Mouse (Mus musculus) bone marrow macrophage, adult 2 months (primary cell): ENCODE measurements at regions not wholly inside any gene's neighbourhood (a gene's known extent, or its start where the extent isn't known, plus 50 kb on each side); places are given as distances from the start of the nearest gene placed in this dataset.

Experiments used
- H3K27ac ChIP-seq: 2 replicates; pipeline ENCODE4 v1.5.1; 2012; ENCODE audit warnings: low read depth, low read length; ENCODE audit not compliant: insufficient read depth
- H3K4me1 ChIP-seq: 2 replicates; pipeline ENCODE4 v1.6.1; 2012; ENCODE audit warnings: low read length; ENCODE audit not compliant: control insufficient read depth, insufficient read depth
- H3K4me3 ChIP-seq: 2 replicates; pipeline ENCODE4 v1.5.1; 2012; ENCODE audit warnings: mild to moderate bottlenecking, low read length, moderate library complexity; ENCODE audit not compliant: insufficient read depth
- CTCF ChIP-seq: IDR thresholded peaks from 2 replicates; pipeline ENCODE4 v1.5.1; 2012; ENCODE audit warnings: low read depth, mild to moderate bottlenecking, low read length, moderate library complexity
- POLR2A ChIP-seq: IDR thresholded peaks from 2 replicates; pipeline ENCODE4 v1.6.1; 2012; ENCODE audit warnings: mild to moderate bottlenecking, low read depth, low read length, borderline replicate concordance

GRCm38 (mm10) chr4:12501086-12501485, 329.3 kb upstream of the Fam92a start:
- H3K4me3 ChIP-seq: no peak overlapping the region
- peaks cover 33% of the 10 kb centered on the region for H3K4me1 ChIP-seq
- TF ChIP-seq CTCF (no peak), POLR2A (no peak)
- H3K27ac ChIP-seq: peak overlapping the region; percentile 82

GRCm38 (mm10) chr4:12498426-12498825, 326.6 kb upstream of the Fam92a start:
- peaks cover 33% of the 10 kb centered on the region for H3K4me1 ChIP-seq
- H3K4me3 ChIP-seq: no peak overlapping the region
- peak overlapping the region; percentile 17; the same call in 1 of the 2 replicates for H3K27ac ChIP-seq
- TF ChIP-seq POLR2A: no peak
- no peak for TF ChIP-seq CTCF

- H3K4me3 ChIP-seq: no peak overlapping the region
- no peak overlapping the region for H3K27ac ChIP-seq
- H3K4me1 ChIP-seq: peaks cover 3% of the 10 kb centered on the region
- TF ChIP-seq POLR2A: no peak
- no peak for TF ChIP-seq CTCF
These were observed 320.7 kb upstream of the Fam92a start for GRCm38 (mm10) chr4:12492468-12492867.

GRCm38 (mm10) chr4:12491306-12491705, 319.5 kb upstream of the Fam92a start:
- TF ChIP-seq CTCF (no peak), POLR2A (no peak)
- Histone ChIP-seq H3K4me1 (peaks cover 2% of the 10 kb centered on the region; the same call in 1 of the 2 replicates), H3K27ac (no peak overlapping the region), H3K4me3 (no peak overlapping the region)

GRCm38 (mm10) chr4:12490066-12490465, 318.3 kb upstream of the Fam92a start:
- Histone ChIP-seq H3K4me1 (peaks cover 2% of the 10 kb centered on the region; the same call in 1 of the 2 replicates), H3K4me3 (no peak overlapping the region), H3K27ac (peak overlapping the region; percentile 39; the same call in 1 of the 2 replicates)
- no peak for TF ChIP-seq POLR2A
- TF ChIP-seq CTCF: no peak

GRCm38 (mm10) chr4:12489358-12489757, 317.5 kb upstream of the Fam92a start:
- no peak overlapping the region for H3K4me3 ChIP-seq
- no peak overlapping the region for H3K27ac ChIP-seq
- TF ChIP-seq POLR2A (no peak), CTCF (no peak)
- H3K4me1 ChIP-seq: peaks cover 2% of the 10 kb centered on the region; the same call in 1 of the 2 replicates

- TF ChIP-seq POLR2A: no peak
- TF ChIP-seq CTCF: no peak
- Histone ChIP-seq H3K4me1 (peaks cover 8% of the 10 kb centered on the region), H3K4me3 (no peak overlapping the region), H3K27ac (no peak overlapping the region)
These were observed 309.7 kb upstream of the Fam92a start for GRCm38 (mm10) chr4:12481481-12481880.

- Histone ChIP-seq H3K4me3 (no peak overlapping the region), H3K27ac (no peak overlapping the region), H3K4me1 (no peaks in the 10 kb centered on the region)
- TF ChIP-seq POLR2A (no peak), CTCF (no peak)
These were observed 304.9 kb upstream of the Fam92a start for GRCm38 (mm10) chr4:12476717-12477116.

GRCm38 (mm10) chr4:12474981-12475568, 303.3 kb upstream of the Fam92a start:
- TF ChIP-seq CTCF (no peak), POLR2A (no peak)
- Histone ChIP-seq H3K4me3 (no peak overlapping the region), H3K27ac (no peak overlapping the region), H3K4me1 (no peaks in the 10 kb centered on the region)

- no peak for TF ChIP-seq POLR2A
- no peak for TF ChIP-seq CTCF
- no peaks in the 10 kb centered on the region for H3K4me1 ChIP-seq
These were observed 302.6 kb upstream of the Fam92a start for GRCm38 (mm10) chr4:12474421-12474820.

More at GRCm38 (mm10) chr4:12474421-12474820, 302.6 kb upstream of the Fam92a start:
- Histone ChIP-seq H3K4me3 (no peak overlapping the region), H3K27ac (no peak overlapping the region)
